Mouse (Mus musculus) right cerebral cortex, postnatal 10 days (tissue): Measurements from ENCODE around the gene Prrg4.
"Not testable (repeated sequence)": the region's sequence is repeated elsewhere in the genome, so short reads cannot be mapped to it uniquely, and the experiment has no call there.

Source experiments
- DNase-seq, 2 experiments: peaks; one replicate each; pipeline ENCODE4 v3.0.0; 2021; ENCODE audit warnings: low spot score in 2 of 2

Gene Prrg4

GRCm38 (mm10) chr2:104849276-104849990 is at the start of gene Prrg4:
TSS of gene Prrg4 (minus strand) at chr2:104849876.
- peak; percentile 40 to 51 for DNase-seq

GRCm38 (mm10) chr2:104887882-104888566 is 38.3 kb upstream of the Prrg4 start:
- peak; percentile 83 to 89 for DNase-seq

DNA sequence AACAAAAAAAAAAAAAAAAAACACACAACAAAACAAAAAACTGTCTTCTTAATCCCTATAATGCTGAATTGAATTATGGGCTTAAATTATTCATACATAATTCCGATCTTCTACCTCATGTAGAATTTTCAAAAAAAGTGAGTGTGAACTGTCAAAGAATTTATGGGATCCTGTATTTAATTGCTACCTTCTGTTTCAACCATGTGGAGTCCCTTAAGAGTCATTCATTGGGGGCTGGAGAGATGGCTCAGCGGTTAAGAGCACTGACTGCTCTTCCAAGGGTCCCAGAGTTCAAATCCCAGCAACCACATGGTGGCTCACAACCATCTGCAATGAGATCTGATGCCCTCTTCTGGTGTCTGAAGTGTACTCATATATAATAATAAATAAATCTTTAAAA is 37.7 kb upstream of the Prrg4 start:
- DNase-seq: not testable (repeated sequence)

DNA sequence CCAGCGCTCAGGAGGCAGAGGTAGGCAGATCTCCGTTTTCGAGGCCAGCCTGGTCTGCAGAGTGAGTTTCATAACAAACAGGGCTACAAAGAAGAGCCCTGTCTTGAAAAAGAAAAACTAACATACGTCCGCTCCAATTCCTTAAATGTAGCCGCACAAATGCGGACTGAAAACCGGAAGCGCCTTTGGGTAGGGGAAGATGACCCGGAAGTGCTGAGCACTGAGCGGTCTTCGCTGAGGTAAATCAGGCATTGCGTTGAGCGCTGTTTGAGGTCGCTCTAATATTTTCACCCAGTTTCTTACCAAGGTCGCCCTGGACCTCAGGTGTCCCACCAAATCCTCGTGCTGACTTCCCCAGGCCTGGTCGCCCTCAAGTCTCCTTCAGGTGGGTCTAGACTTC is 36.4 kb upstream of the Prrg4 start:
- DNase-seq: no peak

DNA sequence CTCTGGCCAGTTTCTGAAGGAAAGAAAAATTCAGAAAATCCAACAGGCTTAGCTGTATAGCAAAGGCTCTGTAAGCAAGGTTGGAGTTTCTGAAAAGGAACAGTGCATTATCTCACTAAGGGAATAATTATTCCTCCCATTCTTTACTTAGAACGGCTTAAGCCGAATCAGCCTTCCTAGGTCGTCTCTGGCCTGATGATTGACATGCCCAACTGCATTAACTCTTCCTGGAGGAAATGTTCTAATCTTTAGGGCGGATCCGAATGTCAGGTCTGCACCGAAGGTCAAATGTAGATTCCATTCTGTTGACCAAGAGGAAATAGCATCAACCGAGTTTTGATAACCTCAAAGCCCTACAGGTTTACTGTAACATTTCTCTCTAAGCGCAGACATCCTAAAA is 29.1 kb upstream of the Prrg4 start:
- no peak for DNase-seq

DNA sequence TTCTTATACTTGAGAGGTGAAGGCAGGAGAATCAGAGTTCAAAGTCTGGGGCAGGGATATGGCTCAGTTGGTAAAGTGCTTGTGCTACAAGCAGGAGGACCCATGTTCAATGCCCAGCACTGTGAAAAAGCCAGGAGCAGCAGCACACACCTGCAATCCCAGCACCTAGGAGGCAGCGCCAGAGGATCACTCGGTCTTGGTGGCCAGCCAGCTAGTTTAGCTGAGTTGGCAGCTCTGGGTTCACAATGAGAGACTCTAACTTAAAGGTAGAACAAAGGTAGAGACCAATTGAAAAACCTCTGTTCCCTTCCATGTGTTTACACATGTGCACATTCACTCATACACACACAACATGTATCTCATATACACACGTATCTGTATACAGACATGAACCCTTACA is 19.4 kb upstream of the Prrg4 start:
- no peak for DNase-seq

GRCm38 (mm10) chr2:104867282-104867855 is 17.7 kb upstream of the Prrg4 start, which contains the start of gene Ccdc73:
TSS of gene Ccdc73 (plus strand) at chr2:104867805.
- no peak for DNase-seq

- DNase-seq: no peak
Measured at GRCm38 (mm10) chr2:104864176-104864860, 14.6 kb upstream of the Prrg4 start.

- no peak for DNase-seq
Measured at GRCm38 (mm10) chr2:104860426-104860825, 10.8 kb upstream of the Prrg4 start.

DNA sequence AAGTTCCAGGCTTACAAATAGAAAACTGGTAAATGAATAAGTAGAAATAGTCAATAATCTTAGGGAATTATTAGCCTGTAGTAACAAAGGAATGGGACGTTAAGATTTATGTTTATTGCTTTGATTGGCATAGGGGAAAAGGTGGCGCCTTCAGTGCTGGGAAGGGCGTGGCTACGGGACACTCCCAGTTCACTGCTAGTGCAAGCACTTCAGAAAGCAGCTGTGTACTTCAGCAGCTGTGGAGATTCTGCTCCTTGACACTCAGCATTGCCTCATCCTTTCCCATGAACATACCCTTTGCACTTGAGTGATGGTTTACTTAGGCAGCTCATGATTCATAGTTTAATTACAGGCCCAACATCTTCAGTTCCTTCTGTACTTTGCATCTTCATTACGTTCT is 9.4 kb upstream of the Prrg4 start:
- DNase-seq: no peak

DNA sequence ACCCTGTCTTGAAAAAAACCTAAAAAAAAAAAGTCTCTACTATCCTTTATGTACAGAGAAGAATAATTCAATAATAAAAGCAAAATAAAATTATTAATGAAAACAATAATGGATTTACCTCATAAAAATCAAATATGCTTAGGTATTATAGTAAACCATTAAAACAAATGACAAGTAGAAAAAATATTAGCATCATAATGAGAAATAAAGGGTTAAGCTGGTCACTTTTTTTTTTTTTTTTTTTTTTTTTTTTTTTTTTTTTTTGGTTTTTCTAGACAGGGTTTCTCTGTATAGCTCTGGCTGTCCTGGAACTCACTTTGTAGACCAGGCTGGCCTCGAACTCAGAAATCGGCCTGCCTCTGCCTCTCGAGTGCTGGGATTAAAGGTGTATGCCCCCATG is 8.4 kb upstream of the Prrg4 start:
- DNase-seq: not testable (repeated sequence)

DNA sequence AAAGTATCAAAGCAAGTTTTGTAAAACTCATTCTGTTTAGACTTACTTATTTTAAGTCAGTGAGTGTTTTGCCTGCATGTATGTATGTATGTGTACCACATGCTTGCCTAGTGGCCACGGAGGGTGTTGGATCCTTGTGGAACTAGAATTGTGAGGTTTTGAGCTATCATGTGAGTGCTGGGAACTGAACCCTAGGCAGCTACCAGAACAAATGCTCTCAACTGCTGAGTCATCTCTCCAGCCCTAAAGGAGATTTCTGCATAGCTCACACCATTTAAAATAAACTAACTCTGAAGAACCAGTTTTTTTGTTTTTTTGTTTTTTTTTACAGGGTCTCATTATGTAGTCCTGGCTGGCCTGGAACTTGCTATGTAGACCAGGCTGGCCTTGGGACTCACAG is 6.5 kb upstream of the Prrg4 start:
- DNase-seq: no peak

DNA sequence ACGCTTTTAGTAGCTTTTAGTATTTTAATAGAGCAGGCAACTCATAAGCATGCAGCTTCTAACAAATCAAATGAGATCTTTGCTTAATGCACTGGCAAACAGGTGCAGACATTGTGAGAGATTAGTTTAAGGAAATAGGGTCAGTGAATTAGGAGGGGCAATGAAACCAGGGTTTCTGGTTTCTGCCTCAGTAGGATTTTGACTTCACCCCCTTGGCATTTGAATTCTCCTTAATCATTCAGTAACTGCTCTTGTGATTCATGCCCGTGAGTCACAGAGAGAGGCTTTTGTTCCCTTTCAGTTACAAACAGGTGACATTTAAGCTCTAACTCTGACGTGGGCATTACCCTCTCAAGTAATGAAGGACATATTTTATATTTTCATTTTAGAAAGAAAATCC is 6.1 kb upstream of the Prrg4 start:
- no peak for DNase-seq

DNA sequence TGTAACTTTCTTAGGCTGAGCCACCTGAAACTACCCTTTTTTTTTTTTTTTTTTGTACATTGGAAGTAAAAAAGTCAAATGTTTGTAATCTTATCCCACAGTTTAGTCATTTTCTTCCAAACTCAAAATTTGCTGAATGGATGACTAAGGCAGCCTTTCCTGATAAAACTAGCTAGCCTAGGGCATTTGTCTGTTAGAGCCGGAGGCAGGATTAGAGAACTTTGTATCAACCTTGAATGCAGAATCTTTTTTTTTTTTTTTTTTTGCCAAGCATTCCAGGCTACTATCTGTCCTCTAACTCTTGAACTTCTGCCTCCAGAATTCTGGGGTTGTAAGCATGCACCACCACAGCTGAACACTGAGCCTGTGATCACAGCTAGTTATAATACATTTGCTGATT is 5.2 kb upstream of the Prrg4 start:
- no peak for DNase-seq

DNA sequence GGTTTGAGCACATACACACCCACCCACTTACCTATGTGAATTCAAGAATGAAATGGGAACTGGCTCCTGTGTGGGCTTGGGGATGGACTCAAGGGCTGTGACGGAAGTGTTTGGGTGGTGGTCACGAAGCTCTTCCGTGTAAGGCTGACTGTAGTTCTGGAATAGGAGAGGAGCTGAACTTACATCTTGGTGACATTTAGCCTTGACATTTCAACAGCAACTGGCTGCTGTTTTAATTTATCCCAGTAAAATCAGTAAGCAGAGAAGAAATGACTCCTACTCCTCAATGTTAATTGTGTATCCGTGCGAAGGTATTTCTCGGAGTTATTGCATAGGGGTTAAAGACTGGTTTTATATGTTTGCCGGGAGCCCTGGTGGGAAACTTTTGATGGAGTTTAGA is 2.9 kb upstream of the Prrg4 start:
- no peak for DNase-seq

GRCm38 (mm10) chr2:104851686-104852085 is 2.0 kb upstream of the Prrg4 start:
- DNase-seq: peak in 1 of 2 experiments; percentile 17

GRCm38 (mm10) chr2:104849991-104850359 is 299 bp upstream of the Prrg4 start:
- DNase-seq: no peak

GRCm38 (mm10) chr2:104848235-104849161 is 1.2 kb downstream of the Prrg4 start:
- no peak for DNase-seq

DNA sequence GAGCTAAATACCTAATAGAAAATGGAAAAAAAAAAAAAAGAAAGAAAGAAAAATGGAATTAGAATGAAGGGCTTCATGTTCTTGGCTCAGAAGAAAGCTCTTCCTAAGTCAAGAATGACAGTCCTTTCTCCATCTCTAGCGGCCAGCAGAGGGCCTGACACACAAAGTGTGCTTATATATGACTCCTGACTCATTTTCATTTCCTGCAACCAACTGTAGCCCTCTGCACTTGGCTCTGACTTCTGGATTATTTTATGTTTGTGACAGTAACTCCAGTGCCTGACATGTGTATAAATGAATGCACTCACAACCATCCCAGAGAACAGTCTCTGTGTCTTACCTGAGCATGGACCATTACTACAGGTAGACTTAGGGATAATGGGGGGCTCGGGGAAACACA is 2.0 kb downstream of the Prrg4 start:
- no peak for DNase-seq

- DNase-seq: no peak
Measured at GRCm38 (mm10) chr2:104846638-104847414, 2.9 kb downstream of the Prrg4 start.

DNA sequence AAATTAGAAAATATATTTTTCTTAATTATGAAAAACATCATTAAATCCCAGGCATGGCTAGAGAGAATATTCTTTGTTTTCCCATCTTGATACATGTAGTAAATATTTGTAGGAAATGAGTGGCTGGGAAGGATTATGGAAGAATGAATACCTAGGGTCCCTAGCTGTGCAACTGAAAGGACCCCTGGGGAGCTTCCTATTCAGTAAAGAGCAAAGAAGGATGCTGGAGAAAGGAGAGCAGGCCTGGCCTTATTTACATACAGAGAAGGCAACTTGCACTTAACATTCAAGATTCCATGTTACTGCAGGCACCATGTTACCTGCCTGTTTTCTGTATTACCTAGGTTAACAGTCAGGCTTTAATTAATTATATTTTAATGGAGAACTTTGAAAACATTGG is 7.1 kb downstream of the Prrg4 start:
- DNase-seq: no peak
